Mouse (Mus musculus): Measurements from ENCODE around the gene Adgra1. TPM values are rescaled to one million over a fixed set of nuclear protein-coding genes. Genes with fewer than 3 reads are reported as not detected.

The Adgra1 gene
- polyA plus RNA-seq, 1 experiment from 2014 or later, result not detected

DNA sequence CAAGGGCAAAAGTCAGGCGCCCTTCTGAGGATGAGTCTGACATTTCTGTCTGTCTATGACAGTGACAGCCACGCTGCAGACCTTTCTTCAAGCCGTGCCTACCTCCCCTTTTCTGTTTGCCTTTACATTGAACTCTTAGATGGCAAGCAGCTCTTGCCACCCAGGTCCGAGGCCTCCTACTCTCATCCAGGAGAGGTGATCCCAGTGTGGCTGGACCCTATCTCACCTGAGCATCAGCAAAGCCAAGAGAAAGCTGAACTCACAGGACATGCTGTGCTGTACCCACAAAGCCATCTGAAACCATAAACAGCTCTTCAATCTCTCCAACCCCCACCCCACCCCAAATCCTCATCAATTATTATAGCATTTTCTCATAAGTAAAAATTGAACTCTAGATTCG lies 16.7 kb downstream of the Adgra1 start:
- no peak overlapping the region for H3K9ac ChIP-seq (replicated peaks)
- 0 out of 2 replicates have a peak, but pooled peaks cover 5% of the 10 kb centered on the region for H3K4me1 ChIP-seq (replicated peaks)
- H3K36me3 ChIP-seq, result no peaks in the 10 kb centered on the region
- no peak for ATAC-seq (ENCODE audit: insufficient number of reproducible peaks, insufficient read depth, low FRiP score, low TSS enrichment, low read depth)
- H3K27ac ChIP-seq, result no peak overlapping the region
- no peaks in the 10 kb centered on the region for H3K9me3 ChIP-seq
- no peak overlapping the region for H3K4me2 ChIP-seq
- WGBS, result 79% methylated on average over 5 of the region's 5 CpGs
- no peak overlapping the region for H3K4me3 ChIP-seq (replicated peaks)
- H3K27me3 ChIP-seq, result 0 out of 2 replicates have a peak, but pooled peaks cover 7% of the 10 kb centered on the region

DNA sequence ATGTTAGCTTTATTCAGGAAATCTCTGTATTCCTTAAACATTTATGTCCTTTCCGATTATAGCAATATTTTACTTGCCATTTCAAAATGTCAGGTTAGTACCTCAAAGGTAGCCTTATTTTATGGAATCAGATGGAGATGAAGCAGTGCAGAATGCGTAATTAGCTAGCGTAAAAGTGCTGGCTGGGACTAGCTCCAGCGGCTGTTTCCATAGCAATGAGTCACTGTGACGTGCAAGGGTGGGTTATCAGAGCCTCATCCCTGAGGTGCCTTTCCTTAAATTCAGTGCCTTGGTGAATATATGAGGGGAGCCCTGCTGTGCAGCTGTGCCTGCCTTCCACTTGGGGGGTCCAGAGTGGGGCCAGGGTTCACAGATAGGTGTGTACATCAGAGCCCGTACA lies 17.1 kb downstream of the Adgra1 start:
- H3K9me3 ChIP-seq, result no peaks in the 10 kb centered on the region
- no peak for ATAC-seq (ENCODE audit: insufficient number of reproducible peaks, insufficient read depth, low FRiP score, low TSS enrichment, low read depth)
- WGBS, result 68% methylated on average over 6 of the region's 6 CpGs

GRCm38 (mm10) chr7:139855261-139855660 lies 21.3 kb downstream of the Adgra1 start:
- WGBS, result 77% methylated on average over 11 of the region's 11 CpGs
- H3K36me3 ChIP-seq, result no peaks in the 10 kb centered on the region
- no peak overlapping the region for H3K27ac ChIP-seq
- 0 out of 2 replicates have a peak, but pooled peaks cover 3% of the 10 kb centered on the region for H3K4me1 ChIP-seq (replicated peaks)
- no peaks in the 10 kb centered on the region for H3K27me3 ChIP-seq
- no peaks in the 10 kb centered on the region for H3K9me3 ChIP-seq
- no peak overlapping the region for H3K4me3 ChIP-seq (replicated peaks)
- no peak for ATAC-seq (ENCODE audit: insufficient number of reproducible peaks, insufficient read depth, low FRiP score, low TSS enrichment, low read depth)
- H3K4me2 ChIP-seq, result no peak overlapping the region
- H3K9ac ChIP-seq (replicated peaks), result no peak overlapping the region

More for the DNA sequence above, 17.1 kb downstream of the Adgra1 start:
- no peak overlapping the region for H3K9ac ChIP-seq (replicated peaks)
- H3K36me3 ChIP-seq, result no peaks in the 10 kb centered on the region
- H3K27me3 ChIP-seq, result 0 out of 2 replicates have a peak, but pooled peaks cover 7% of the 10 kb centered on the region
- 0 out of 2 replicates have a peak, but pooled peaks cover 5% of the 10 kb centered on the region for H3K4me1 ChIP-seq (replicated peaks)
- no peak overlapping the region for H3K27ac ChIP-seq
- H3K4me2 ChIP-seq, result no peak overlapping the region
- H3K4me3 ChIP-seq (replicated peaks), result no peak overlapping the region

GRCm38 (mm10) chr7:139861411-139861810 lies 27.4 kb downstream of the Adgra1 start:
- no peak for ATAC-seq (ENCODE audit: insufficient number of reproducible peaks, insufficient read depth, low FRiP score, low TSS enrichment, low read depth)
- no peak overlapping the region for H3K4me3 ChIP-seq (replicated peaks)
- H3K27ac ChIP-seq, result no peak overlapping the region
- 27% methylated on average over 3 of the region's 3 CpGs for WGBS
- H3K9ac ChIP-seq (replicated peaks), result no peak overlapping the region
- H3K36me3 ChIP-seq, result no peaks in the 10 kb centered on the region
- H3K27me3 ChIP-seq, result peaks cover 3% of the 10 kb centered on the region; the same call in 1 of the 2 replicates
- H3K4me1 ChIP-seq (replicated peaks), result no peaks in the 10 kb centered on the region
- no peak overlapping the region for H3K4me2 ChIP-seq
- H3K9me3 ChIP-seq, result no peaks in the 10 kb centered on the region

GRCm38 (mm10) chr7:139863076-139863475 lies 29.1 kb downstream of the Adgra1 start:
- ATAC-seq (ENCODE audit: insufficient number of reproducible peaks, insufficient read depth, low FRiP score, low TSS enrichment, low read depth), result no peak
- H3K4me2 ChIP-seq, result no peak overlapping the region
- 72% methylated on average over 2 of the region's 2 CpGs for WGBS

DNA sequence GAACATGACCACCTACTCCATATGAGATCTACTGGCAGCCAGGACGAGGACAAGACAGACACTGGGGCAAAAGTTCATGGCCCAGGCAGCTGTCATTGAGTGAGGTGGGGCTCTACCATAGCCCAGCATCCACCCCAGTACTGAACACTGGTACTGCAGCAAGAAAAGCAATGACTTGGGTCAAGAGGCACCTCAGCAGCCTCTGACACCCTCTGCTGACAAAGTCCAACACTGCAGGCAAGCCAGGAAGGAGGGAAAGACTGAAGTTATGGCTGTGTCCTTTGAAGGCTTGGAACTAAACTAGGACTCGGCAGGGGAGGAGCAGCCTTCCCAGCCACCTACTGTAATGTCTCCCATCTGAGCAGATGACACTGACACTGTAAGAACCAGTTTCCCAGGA lies 30.3 kb downstream of the Adgra1 start:
- no peak overlapping the region for H3K4me2 ChIP-seq
- H3K9ac ChIP-seq (replicated peaks), result no peak overlapping the region
- no peak for ATAC-seq (ENCODE audit: insufficient number of reproducible peaks, insufficient read depth, low FRiP score, low TSS enrichment, low read depth)
- H3K36me3 ChIP-seq, result no peaks in the 10 kb centered on the region
- 47% methylated on average over 2 of the region's 2 CpGs for WGBS
- no peaks in the 10 kb centered on the region for H3K9me3 ChIP-seq
- H3K4me3 ChIP-seq (replicated peaks), result no peak overlapping the region
- peaks cover 6% of the 10 kb centered on the region for H3K27me3 ChIP-seq
- no peaks in the 10 kb centered on the region for H3K4me1 ChIP-seq (replicated peaks)
- H3K27ac ChIP-seq, result no peak overlapping the region

More at GRCm38 (mm10) chr7:139863076-139863475, 29.1 kb downstream of the Adgra1 start:
- Histone ChIP-seq H3K4me3 (replicated peaks) (no peak overlapping the region), H3K27ac (no peak overlapping the region), H3K36me3 (no peaks in the 10 kb centered on the region), H3K9ac (replicated peaks) (no peak overlapping the region), H3K27me3 (peaks cover 6% of the 10 kb centered on the region), H3K4me1 (replicated peaks) (no peaks in the 10 kb centered on the region), H3K9me3 (no peaks in the 10 kb centered on the region)

GRCm38 (mm10) chr7:139864871-139865270 lies 30.9 kb downstream of the Adgra1 start:
- no peak overlapping the region for H3K27ac ChIP-seq
- no peaks in the 10 kb centered on the region for H3K4me1 ChIP-seq (replicated peaks)
- H3K36me3 ChIP-seq, result no peaks in the 10 kb centered on the region
- ATAC-seq (ENCODE audit: insufficient number of reproducible peaks, insufficient read depth, low FRiP score, low TSS enrichment, low read depth), result no peak
- H3K4me3 ChIP-seq (replicated peaks), result no peak overlapping the region
- H3K4me2 ChIP-seq, result no peak overlapping the region
- 85% methylated on average over 1 of the region's 1 CpGs for WGBS
- H3K9ac ChIP-seq (replicated peaks), result no peak overlapping the region
- peaks cover 6% of the 10 kb centered on the region for H3K27me3 ChIP-seq
- H3K9me3 ChIP-seq, result no peaks in the 10 kb centered on the region

- Histone ChIP-seq H3K27ac (no peak overlapping the region), H3K36me3 (no peaks in the 10 kb centered on the region), H3K27me3 (peaks cover 6% of the 10 kb centered on the region; the same call in 1 of the 2 replicates), H3K4me1 (replicated peaks) (no peaks in the 10 kb centered on the region), H3K9ac (replicated peaks) (no peak overlapping the region), H3K4me2 (no peak overlapping the region), H3K9me3 (no peaks in the 10 kb centered on the region), H3K4me3 (replicated peaks) (no peak overlapping the region)
- no peak for ATAC-seq (ENCODE audit: insufficient number of reproducible peaks, insufficient read depth, low FRiP score, low TSS enrichment, low read depth)
- WGBS, result 89% methylated on average over 5 of the region's 5 CpGs
Observed at GRCm38 (mm10) chr7:139871014-139871413, 37.0 kb downstream of the Adgra1 start.

DNA sequence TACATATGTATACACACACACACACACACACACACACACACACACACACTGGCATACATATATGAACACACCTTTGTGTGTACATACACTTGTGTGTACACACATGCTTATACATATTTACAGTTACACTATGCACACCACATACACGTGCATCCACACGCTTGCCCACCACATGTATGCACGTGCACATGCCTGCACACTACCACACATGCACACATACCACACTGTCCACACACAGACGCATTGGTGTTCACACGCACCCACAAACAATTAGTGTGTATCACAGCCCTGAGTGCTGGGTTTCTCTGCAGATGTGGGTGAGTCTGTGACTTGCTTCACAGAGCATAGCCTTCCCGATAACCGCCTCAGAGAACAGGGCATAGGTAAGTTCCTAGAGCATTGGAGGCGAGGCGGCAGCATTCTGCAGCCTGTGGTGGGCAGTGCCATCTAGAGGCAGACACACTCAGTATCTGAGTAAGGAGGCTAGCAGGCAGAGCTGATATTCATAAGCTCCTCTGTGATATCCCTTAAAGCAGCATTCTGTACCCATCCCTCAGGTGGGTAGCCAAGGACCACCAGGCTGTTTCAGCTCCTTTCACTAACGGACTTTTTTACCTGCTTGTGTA lies 43.3 kb downstream of the Adgra1 start:
- no peak overlapping the region for H3K4me2 ChIP-seq
- no peaks in the 10 kb centered on the region for H3K36me3 ChIP-seq
- H3K4me3 ChIP-seq (replicated peaks), result no peak overlapping the region
- peaks cover 12% of the 10 kb centered on the region for H3K27me3 ChIP-seq
- no peak for ATAC-seq (ENCODE audit: insufficient number of reproducible peaks, insufficient read depth, low FRiP score, low TSS enrichment, low read depth)
- 75% methylated on average over 10 of the region's 10 CpGs for WGBS
- H3K27ac ChIP-seq, result no peak overlapping the region
- H3K9ac ChIP-seq (replicated peaks), result no peak overlapping the region
- no peaks in the 10 kb centered on the region for H3K9me3 ChIP-seq
- H3K4me1 ChIP-seq (replicated peaks), result no peaks in the 10 kb centered on the region

- H3K4me2 ChIP-seq, result no peak overlapping the region
Observed at GRCm38 (mm10) chr7:139878122-139878521, 44.1 kb downstream of the Adgra1 start.

GRCm38 (mm10) chr7:139878621-139879020 lies 44.6 kb downstream of the Adgra1 start:
- Histone ChIP-seq H3K4me3 (replicated peaks) (no peak overlapping the region), H3K4me2 (no peak overlapping the region), H3K9me3 (no peaks in the 10 kb centered on the region), H3K4me1 (replicated peaks) (no peaks in the 10 kb centered on the region), H3K27me3 (peaks cover 12% of the 10 kb centered on the region), H3K9ac (replicated peaks) (no peak overlapping the region), H3K27ac (no peak overlapping the region), H3K36me3 (no peaks in the 10 kb centered on the region)
- 65% methylated on average over 6 of the region's 6 CpGs for WGBS
- no peak for ATAC-seq (ENCODE audit: insufficient number of reproducible peaks, insufficient read depth, low FRiP score, low TSS enrichment, low read depth)

More at GRCm38 (mm10) chr7:139878122-139878521, 44.1 kb downstream of the Adgra1 start:
- no peaks in the 10 kb centered on the region for H3K9me3 ChIP-seq
- H3K27ac ChIP-seq, result no peak overlapping the region
- 76% methylated on average over 5 of the region's 5 CpGs for WGBS
- H3K27me3 ChIP-seq, result peaks cover 12% of the 10 kb centered on the region
- H3K9ac ChIP-seq (replicated peaks), result no peak overlapping the region
- H3K4me1 ChIP-seq (replicated peaks), result no peaks in the 10 kb centered on the region
- no peak for ATAC-seq (ENCODE audit: insufficient number of reproducible peaks, insufficient read depth, low FRiP score, low TSS enrichment, low read depth)
- H3K4me3 ChIP-seq (replicated peaks), result no peak overlapping the region
- H3K36me3 ChIP-seq, result no peaks in the 10 kb centered on the region

DNA sequence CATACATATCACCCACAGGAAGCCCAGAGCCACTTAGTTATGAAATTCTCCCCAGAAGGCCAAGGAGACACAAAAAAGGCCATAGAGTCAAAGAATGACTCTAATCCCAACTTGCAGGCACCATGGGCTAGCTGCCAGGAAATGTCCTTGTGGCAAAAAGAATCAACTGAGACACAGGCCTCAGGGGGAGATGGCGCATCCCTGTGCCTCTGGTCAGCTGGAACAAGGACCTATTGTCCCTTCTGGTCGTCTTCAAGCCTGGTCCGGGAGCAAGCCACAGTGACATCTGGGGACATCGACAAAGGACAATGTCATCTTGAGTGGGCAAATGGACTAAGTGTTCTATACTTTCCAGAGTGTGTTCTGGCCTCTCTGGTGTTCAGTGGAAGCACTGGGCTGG lies 49.6 kb downstream of the Adgra1 start:
- ATAC-seq (ENCODE audit: insufficient number of reproducible peaks, insufficient read depth, low FRiP score, low TSS enrichment, low read depth), result no peak
- Histone ChIP-seq H3K36me3 (no peaks in the 10 kb centered on the region), H3K4me2 (no peak overlapping the region), H3K27ac (no peak overlapping the region), H3K4me1 (replicated peaks) (no peaks in the 10 kb centered on the region), H3K9me3 (no peaks in the 10 kb centered on the region), H3K27me3 (peaks cover 10% of the 10 kb centered on the region; the same call in 1 of the 2 replicates), H3K4me3 (replicated peaks) (no peak overlapping the region), H3K9ac (replicated peaks) (no peak overlapping the region)
- WGBS, result 89% methylated on average over 4 of the region's 4 CpGs

Measured in limb, embryonic 12.5 days (tissue).